Mouse (Mus musculus) liver, embryonic 12.5 days (tissue): ENCODE results near the gene Zfp688. TPM values are rescaled to one million over a fixed set of nuclear protein-coding genes. Genes with fewer than 3 reads are reported as not detected.
"Not testable (repeated sequence)": the region's sequence is repeated elsewhere in the genome, so short reads cannot be mapped to it uniquely, and the experiment has no call there.

Experiments
- ATAC-seq: fragments of 200-750 bp; cut with Nextera tagmentation; 2 replicates; pipeline ENCODE4 v1.8.0; 2017; ENCODE audit warnings: moderate number of reproducible peaks, mild to moderate bottlenecking, moderate library complexity
- H3K27ac ChIP-seq: fragments of 300-500 bp; sonication (generic); 2 replicates; pipeline ENCODE4 v1.5.1; 2016; ENCODE audit warnings: mild to moderate bottlenecking
- H3K27me3 ChIP-seq: fragments of 300-500 bp; sonication (generic); replicated peaks from 2 replicates; pipeline ENCODE4 v1.6.1; 2016; ENCODE audit warnings: mild to moderate bottlenecking, moderate library complexity
- H3K36me3 ChIP-seq: fragments of 300-500 bp; sonication (generic); 2 replicates; pipeline ENCODE4 v1.6.1; 2016; ENCODE audit warnings: mild to moderate bottlenecking, moderate library complexity
- H3K4me1 ChIP-seq: fragments of 300-500 bp; sonication (generic); 2 replicates; pipeline ENCODE4 v1.6.1; 2016
- H3K4me2 ChIP-seq: fragments of 300-500 bp; sonication (generic); 2 replicates; pipeline ENCODE4 v1.6.1; 2016; ENCODE audit warnings: mild to moderate bottlenecking, moderate library complexity
- H3K4me3 ChIP-seq: fragments of 300-500 bp; sonication (generic); 2 replicates; pipeline ENCODE4 v1.5.1; 2016; ENCODE audit warnings: mild to moderate bottlenecking, moderate library complexity
- H3K9ac ChIP-seq: fragments of 300-500 bp; sonication (generic); 2 replicates; pipeline ENCODE4 v1.6.1; 2016; ENCODE audit warnings: mild to moderate bottlenecking, moderate library complexity
- H3K9me3 ChIP-seq: fragments of 300-500 bp; sonication (generic); replicated peaks from 2 replicates; pipeline ENCODE4 v1.6.1; 2016; ENCODE audit warnings: mild to moderate bottlenecking, moderate library complexity
- WGBS: fragments of 180-500 bp; shearing (Covaris S2); methylation state at CpG from one replicate; pipeline ENCODE4 v1.1.7; 2016; ENCODE audit not compliant: insufficient replicate concordance; 5-methylcytosine and 5-hydroxymethylcytosine counted together
- polyA plus RNA-seq: library from polyadenylated mRNA; unstranded; fragments of >200 nt; fragmentation: Nextera tagmentation; extraction: Ambion mirVana; gene quantifications from 2 replicates; pipeline ENCODE4 v1.2.1, GENCODE M21; 2016

Zfp688 gene
- 11.0 and 11.6 TPM in 2 replicates for polyA plus RNA-seq

DNA sequence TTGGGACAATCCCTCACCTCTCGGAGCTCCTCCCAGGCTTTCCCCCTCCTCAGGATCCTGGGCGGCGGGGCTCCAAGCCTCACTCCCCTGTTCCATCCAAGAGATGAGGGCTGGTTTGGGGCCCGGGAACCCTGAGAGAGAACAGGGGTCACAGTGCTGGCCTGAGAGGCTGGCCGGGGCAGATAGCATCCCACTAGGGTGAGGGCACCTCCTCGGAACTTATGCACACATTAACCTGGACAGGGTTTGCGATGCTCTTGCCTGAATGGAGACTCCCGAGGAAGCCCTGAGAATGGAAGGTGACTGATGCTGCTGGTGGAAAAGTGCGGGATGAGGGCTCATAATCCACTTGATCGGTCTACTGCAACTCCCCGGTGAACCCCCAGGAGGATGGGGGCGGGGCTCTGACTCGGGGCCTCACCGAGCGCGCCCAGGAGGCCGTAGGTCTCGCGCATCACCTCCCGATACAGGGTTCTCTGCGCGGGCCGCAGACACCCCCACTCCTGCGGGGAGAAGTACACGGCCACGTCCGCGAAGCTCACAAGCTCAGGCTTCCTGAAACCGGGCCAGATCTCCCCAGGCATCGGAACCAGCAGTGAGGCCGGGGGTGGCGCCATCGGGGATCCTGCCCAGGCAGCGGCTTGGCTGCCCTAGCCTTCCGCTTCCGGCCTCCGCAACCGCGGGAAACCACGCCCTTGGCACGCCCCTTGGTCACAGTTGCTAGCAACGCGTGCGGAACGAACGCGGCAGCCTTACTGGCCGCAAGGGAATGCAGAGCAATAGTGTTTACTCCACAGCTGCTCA lies at the start of gene Zfp688:
Zfp688 (minus strand) TSS at position 681 of the 804 bp plus-strand sequence.
- Histone ChIP-seq H3K4me2 (peak within 1 kb of the TSS; percentile 92), H3K4me3 (peak within 1 kb of the TSS; percentile 88), H3K36me3 (peaks cover 14% of the 10 kb centered on the region), H3K9me3 (no peaks in the 10 kb centered on the region), H3K9ac (peak within 1 kb of the TSS; percentile 86), H3K4me1 (peaks cover 22% of the 10 kb centered on the region), H3K27ac (peak within 1 kb of the TSS; percentile 73), H3K27me3 (peaks cover 25% of the 10 kb centered on the region)
- ATAC-seq, result peak; percentile 94
- WGBS, result 1% methylated on average over 48 of the region's 48 CpGs

DNA sequence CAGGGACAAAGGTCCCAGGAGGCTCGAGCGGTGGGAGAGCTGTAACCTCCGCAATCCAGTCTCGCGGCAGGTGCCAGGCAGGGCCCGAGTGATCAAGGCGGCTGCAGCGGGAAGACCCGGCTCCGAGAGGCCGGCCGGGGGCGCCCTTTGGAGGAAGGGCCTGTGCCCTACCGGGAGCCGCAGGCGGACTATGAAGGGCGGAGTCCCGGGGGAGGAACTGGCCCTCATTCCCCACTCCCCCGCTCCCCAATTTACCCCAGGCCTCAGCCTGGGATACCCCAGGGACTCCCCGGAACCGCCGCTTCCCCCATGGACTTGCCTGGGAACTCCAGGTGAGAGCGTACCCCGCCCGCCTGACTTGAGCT lies 49.8 kb upstream of the Zfp688 start:
- Histone ChIP-seq H3K27me3 (no peaks in the 10 kb centered on the region), H3K9me3 (0 out of 2 replicates have a peak, but pooled peaks cover 5% of the 10 kb centered on the region), H3K4me1 (peaks cover 37% of the 10 kb centered on the region), H3K36me3 (peaks cover 64% of the 10 kb centered on the region), H3K27ac (peak overlapping the region; percentile 99), H3K4me3 (peak overlapping the region; percentile 90), H3K9ac (peak overlapping the region; percentile 95), H3K4me2 (peak overlapping the region; percentile 92)
- WGBS, result under 1% methylated on average over 24 of the region's 25 CpGs
- ATAC-seq, result peak; percentile 42

DNA sequence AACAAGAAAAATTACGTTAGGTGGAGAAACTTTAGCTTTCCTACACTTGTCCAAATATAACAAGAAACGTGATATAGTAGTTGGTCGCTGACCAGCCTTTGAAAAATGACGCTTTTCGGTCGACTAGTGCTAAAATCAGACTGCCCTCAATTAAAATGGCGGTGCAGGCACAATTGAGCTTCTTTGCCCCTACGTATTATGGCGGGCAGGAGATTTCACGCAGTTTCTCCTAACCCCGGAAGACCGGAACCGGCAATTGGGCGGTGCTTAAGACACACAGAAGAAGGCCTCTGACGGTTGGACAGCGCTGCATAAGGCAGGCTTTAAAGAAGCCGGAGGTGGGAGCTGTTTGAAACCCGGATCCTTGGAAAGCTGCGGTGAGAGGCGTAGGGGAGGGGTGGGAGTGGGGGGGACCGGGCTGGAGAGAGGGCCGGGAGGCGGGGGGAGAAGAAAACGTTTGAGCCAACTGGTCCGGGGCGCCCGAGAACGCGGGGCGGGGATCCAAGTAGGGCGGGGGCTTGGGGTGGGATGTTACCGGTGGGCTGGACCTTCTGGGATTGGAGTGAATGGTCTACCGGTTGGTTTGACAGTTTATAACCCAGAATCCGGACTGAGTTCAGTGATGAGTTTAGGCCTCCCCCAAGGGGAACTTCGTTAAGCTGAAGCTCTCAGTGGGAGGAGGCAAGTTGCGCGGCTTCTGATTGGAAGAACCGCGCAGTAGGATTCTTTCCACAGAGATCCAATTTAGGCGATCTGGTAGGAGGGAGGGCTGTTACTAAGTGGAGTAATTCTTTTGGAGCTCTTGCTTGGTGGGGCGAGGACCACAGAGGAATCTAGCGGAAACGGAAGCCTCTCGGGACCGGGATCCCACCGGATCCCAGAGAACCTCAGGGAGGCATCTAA lies 49.1 kb upstream of the Zfp688 start:
- no peaks in the 10 kb centered on the region for H3K27me3 ChIP-seq
- ATAC-seq, result peak; percentile 90
- peak overlapping the region; percentile 95 for H3K9ac ChIP-seq
- 0 out of 2 replicates have a peak, but pooled peaks cover 5% of the 10 kb centered on the region for H3K9me3 ChIP-seq
- H3K4me3 ChIP-seq, result peak overlapping the region; percentile 90
- WGBS, result under 1% methylated on average over 46 of the region's 46 CpGs
- peak overlapping the region; percentile 99 for H3K27ac ChIP-seq
- H3K4me2 ChIP-seq, result peak overlapping the region; percentile 92
- H3K36me3 ChIP-seq, result peaks cover 63% of the 10 kb centered on the region
- H3K4me1 ChIP-seq, result peaks cover 32% of the 10 kb centered on the region

DNA sequence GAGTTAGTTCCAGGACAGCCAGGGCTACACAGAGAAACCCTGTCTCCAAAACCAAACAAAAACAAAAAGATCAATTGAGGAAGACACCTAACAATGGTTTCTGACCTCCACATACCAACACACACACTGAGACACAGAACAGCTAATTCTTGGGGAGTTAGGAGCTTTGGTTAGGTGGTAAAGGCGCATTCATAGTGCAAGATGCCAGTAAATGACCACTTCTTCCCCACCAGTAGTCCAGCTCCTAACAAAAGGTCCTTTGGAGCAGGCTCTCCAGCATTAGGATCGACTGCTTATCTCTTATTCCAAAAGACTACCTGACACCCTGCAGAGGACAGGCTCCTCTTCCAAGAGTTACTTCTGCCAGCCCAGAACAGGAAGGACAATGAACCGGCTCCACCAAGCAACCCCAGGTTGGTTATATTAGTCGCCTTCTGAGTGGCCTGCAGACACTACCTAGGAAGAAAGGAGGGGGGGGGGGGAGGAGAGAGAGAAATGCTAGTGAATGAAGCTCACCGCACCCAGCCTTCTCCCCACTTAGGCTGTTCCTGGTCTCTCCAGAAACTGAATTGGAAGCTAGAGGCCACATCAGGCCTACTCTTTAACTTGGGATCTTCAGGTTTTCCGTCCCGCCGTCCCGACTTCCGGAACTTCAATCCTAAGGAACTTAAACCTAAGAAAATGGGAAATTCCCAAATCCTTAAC lies 48.3 kb upstream of the Zfp688 start:
- Histone ChIP-seq H3K27me3 (no peaks in the 10 kb centered on the region), H3K9ac (peak overlapping the region; percentile 95), H3K27ac (peak overlapping the region; percentile 99), H3K4me3 (peak overlapping the region; percentile 90), H3K9me3 (0 out of 2 replicates have a peak, but pooled peaks cover 5% of the 10 kb centered on the region), H3K36me3 (peaks cover 62% of the 10 kb centered on the region), H3K4me1 (peaks cover 36% of the 10 kb centered on the region), H3K4me2 (peak overlapping the region; percentile 92)
- 9% methylated on average over 10 of the region's 10 CpGs for WGBS
- ATAC-seq, result 0 out of 2 replicates have a peak, but pooled peaks have one; percentile 33

DNA sequence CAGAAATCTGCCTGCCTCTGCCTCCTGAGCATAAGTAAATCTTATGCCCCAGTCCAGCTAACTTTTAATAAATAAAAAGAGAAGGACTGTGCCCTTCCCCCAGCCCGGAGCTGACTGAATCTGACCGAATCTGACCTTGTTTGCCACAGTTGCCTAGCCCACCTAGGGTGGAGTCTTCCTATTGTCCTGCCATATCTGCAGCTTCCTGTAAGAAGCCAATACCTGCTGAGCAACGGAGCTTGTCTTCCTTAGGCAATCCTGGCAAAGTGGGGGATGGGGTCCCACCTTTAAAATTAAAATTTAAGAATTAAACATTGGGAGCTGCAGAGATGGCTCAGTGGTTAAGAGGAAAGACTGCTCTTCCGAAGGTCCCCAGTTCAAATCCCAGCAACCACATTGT lies 44.7 kb upstream of the Zfp688 start:
- 82% methylated on average over 4 of the region's 4 CpGs for WGBS
- H3K27me3 ChIP-seq, result no peaks in the 10 kb centered on the region
- peaks cover 26% of the 10 kb centered on the region for H3K4me1 ChIP-seq
- peaks cover 52% of the 10 kb centered on the region for H3K36me3 ChIP-seq
- ATAC-seq, result no peak
- no peak overlapping the region for H3K4me2 ChIP-seq
- no peak overlapping the region for H3K27ac ChIP-seq
- H3K4me3 ChIP-seq, result no peak overlapping the region
- no peak overlapping the region for H3K9ac ChIP-seq
- H3K9me3 ChIP-seq, result 0 out of 2 replicates have a peak, but pooled peaks cover 5% of the 10 kb centered on the region

DNA sequence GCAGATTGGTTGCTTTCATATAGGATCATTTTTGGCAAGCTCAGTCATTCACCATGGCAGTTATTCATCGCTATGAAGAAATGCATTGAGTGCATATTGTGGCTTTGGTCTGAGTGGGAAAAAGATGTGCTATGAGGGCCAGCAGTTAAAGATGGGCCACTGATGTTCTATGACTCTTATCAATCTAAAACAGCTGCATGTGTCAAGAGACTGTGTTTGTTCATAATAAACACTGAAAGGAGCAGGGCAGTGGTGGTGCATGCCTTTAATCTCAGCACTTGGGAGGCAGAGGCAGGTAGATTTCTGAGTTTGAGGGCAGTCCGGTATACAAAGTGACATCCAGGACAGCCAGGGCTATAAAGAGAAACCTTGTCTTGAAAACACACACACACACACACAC lies 43.8 kb upstream of the Zfp688 start:
- H3K36me3 ChIP-seq, result peaks cover 60% of the 10 kb centered on the region
- not testable (repeated sequence) for H3K4me2 ChIP-seq, H3K4me3 ChIP-seq, H3K27me3 ChIP-seq, H3K9ac ChIP-seq, H3K9me3 ChIP-seq
- H3K27ac ChIP-seq, result 0 out of 2 replicates have a peak overlapping the region, but pooled peaks have one; percentile 15
- WGBS, result 77% methylated on average over 2 of the region's 2 CpGs
- ATAC-seq, result peak; percentile 57; the same call in 1 of the 2 replicates
- peaks cover 26% of the 10 kb centered on the region for H3K4me1 ChIP-seq

DNA sequence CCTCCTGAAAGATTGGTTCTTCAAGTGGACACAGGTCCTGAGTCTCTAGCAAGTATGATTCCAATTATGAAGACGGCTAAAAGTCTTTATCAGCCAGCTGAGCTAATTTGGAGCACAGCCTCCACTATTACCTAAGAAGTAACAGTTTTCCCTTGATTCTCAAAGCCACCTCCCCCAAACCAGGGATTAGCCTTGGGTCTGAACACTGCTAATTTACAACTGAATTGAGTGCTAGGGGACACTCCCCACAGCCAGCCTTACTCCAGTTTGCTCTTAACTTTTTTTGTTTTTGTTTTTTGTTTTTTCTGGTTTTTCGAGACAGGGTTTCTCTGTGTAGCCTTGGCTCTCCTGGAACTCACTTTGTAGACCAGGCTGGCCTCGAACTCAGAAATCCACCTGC lies 43.3 kb upstream of the Zfp688 start:
- Histone ChIP-seq H3K9me3 (0 out of 2 replicates have a peak, but pooled peaks cover 5% of the 10 kb centered on the region), H3K36me3 (peaks cover 65% of the 10 kb centered on the region), H3K4me1 (peaks cover 25% of the 10 kb centered on the region), H3K9ac (no peak overlapping the region), H3K27ac (0 out of 2 replicates have a peak overlapping the region, but pooled peaks have one; percentile 15), H3K4me2 (no peak overlapping the region), H3K4me3 (no peak overlapping the region), H3K27me3 (no peaks in the 10 kb centered on the region)
- no peak for ATAC-seq
- WGBS, result 74% methylated on average over 3 of the region's 3 CpGs

DNA sequence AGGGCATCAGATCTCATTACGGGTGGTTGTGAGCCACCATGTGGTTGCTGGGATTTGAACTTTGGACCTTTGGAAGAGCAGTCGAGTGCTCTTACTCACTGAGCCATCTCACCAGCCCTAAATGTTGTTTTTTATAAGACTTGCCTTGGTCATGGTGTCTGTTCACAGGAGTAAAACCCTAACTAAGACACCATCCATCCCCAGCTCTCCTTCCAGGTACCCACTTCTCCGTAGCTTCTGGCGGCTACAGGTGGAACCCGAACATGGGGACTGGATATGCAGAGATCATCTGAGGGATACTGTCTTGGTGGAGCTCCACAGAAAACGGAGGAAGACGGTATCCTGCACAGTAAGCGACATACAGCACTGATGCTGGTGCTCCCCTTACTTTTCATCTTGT lies 37.4 kb upstream of the Zfp688 start, which contains the start of gene Prr14:
Prr14 (plus strand) TSS at position 301 of the 400 bp plus-strand sequence.
- H3K4me1 ChIP-seq, result peaks cover 13% of the 10 kb centered on the region; the same call in 1 of the 2 replicates
- ATAC-seq, H3K9ac ChIP-seq, H3K27me3 ChIP-seq, H3K27ac ChIP-seq: not testable (repeated sequence)
- peak within 1 kb of the TSS; percentile 7; the same call in 1 of the 2 replicates for H3K4me3 ChIP-seq
- peak within 1 kb of the TSS; percentile 27; the same call in 1 of the 2 replicates for H3K4me2 ChIP-seq
- peaks cover 74% of the 10 kb centered on the region for H3K36me3 ChIP-seq
- H3K9me3 ChIP-seq, result peaks cover 12% of the 10 kb centered on the region
- WGBS, result 90% methylated on average over 8 of the region's 8 CpGs

DNA sequence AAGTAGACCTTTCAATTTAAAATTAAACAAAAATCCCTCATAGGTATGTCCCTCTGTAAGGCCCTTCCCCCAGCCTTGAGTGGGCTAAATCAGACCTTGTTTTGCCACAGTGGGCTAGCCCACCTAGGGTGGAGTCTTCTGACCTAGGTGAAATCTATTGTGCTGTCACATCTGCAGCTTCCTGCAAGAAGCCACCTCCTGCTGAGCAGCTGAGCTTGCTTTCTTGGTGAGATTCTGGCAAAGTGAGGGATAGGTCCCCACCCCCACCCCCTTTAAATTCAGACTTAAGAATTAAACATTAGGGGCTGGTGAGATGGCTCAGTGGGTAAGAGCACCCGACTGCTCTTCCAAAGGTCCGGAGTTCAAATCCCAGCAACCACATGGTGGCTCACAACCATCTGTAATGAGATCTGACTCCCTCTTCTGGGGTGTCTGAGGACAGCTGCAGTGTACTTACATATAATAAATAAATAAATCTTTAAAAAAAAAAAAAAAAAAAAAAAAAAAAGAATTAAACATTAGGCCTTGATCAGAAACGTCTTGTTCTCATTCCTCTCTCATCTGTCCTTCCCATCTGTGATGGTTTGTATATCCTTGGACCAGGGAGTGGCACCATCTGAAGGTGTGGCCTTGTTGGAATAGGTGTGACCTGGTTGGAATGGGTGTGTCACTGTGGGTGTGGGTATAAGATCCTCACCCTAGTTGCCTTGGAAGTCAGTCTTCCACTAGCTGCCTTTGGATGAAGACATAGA lies 36.7 kb upstream of the Zfp688 start:
- peaks cover 78% of the 10 kb centered on the region for H3K36me3 ChIP-seq
- H3K9me3 ChIP-seq, result peaks cover 12% of the 10 kb centered on the region
- H3K4me1 ChIP-seq, result peaks cover 13% of the 10 kb centered on the region; the same call in 1 of the 2 replicates
- not testable (repeated sequence) for H3K27me3 ChIP-seq, H3K27ac ChIP-seq, H3K4me3 ChIP-seq, H3K9ac ChIP-seq
- H3K4me2 ChIP-seq, result 0 out of 2 replicates have a peak overlapping the region, but pooled peaks have one; percentile 27
- ATAC-seq, result peak; percentile 18; the same call in 1 of the 2 replicates
- 80% methylated on average over 3 of the region's 3 CpGs for WGBS

DNA sequence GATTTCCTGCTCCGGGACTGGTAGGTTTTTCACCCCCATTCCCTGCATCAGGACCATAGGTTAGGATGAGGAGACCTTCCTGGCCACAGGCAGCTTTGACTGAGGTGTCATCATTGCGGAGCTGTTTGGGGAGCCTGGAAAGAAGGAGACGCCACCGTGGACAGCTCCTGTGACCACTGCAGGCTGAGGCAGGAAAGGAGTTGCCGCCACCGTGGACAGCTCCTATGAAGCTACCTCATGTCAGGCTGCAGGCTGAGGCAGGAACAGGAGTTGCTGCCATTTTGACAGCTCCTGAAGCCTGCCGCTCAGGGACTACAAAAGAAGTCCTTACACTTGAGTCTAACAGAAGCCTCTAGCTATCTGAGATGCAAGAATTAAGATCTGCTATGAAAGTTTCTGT lies 33.0 kb upstream of the Zfp688 start:
- no peak overlapping the region for H3K4me3 ChIP-seq
- ATAC-seq, result no peak
- no peak overlapping the region for H3K9ac ChIP-seq
- H3K27ac ChIP-seq, result no peak overlapping the region
- no peak overlapping the region for H3K4me2 ChIP-seq
- no peaks in the 10 kb centered on the region for H3K27me3 ChIP-seq
- peaks cover 74% of the 10 kb centered on the region for H3K36me3 ChIP-seq
- WGBS, result 83% methylated on average over 7 of the region's 7 CpGs
- H3K9me3 ChIP-seq, result peaks cover 12% of the 10 kb centered on the region
- peaks cover 43% of the 10 kb centered on the region for H3K4me1 ChIP-seq
